Mouse (Mus musculus) liver, adult 2 months (tissue): ENCODE measurements around the gene Syp.

Experiments
- CTCF ChIP-seq: fragments of 200-500 bp; IDR thresholded peaks from 2 replicates; pipeline ENCODE4 v1.5.1; 2011; ENCODE audit warnings: low read depth, low read length, control low read depth
- POLR2A ChIP-seq: fragments of 200-500 bp; IDR thresholded peaks from 2 replicates; pipeline ENCODE4 v1.6.1; 2011; ENCODE audit warnings: low read length, control low read depth; ENCODE audit not compliant: insufficient read depth; ENCODE audit errors: extremely low read depth

DNA sequence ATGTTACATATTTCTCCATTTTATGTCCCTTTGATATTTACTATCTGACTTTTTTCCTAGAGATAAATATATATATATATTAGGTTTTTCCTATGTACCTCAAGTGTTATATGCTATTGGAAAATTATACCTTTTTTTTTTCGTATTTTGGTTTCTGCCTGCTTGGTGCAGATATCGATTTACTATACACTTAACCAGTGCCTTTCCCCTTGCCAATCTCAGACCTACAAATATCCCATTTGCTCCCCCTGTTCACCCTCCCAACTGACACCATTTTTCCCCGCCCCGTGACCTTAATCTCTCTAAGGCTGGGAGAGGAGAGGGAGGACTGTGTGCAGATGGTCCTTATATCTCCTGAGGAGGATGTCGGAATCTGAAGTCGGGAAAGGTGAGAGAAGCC is 31.5 kb upstream of the Syp start, which contains the start of gene Cacna1f:
- TF ChIP-seq CTCF = no peak
- TF ChIP-seq POLR2A = no peak
